Mouse (Mus musculus) urinary bladder, postnatal 4 days (tissue): ENCODE measurements around the gene Golga7b.

Source experiments
- DNase-seq, 2 experiments: peaks; one replicate each; pipeline ENCODE4 v3.0.0; 2021 to 2022; ENCODE audit warnings: low spot score in 2 of 2

Golga7b gene

DNA sequence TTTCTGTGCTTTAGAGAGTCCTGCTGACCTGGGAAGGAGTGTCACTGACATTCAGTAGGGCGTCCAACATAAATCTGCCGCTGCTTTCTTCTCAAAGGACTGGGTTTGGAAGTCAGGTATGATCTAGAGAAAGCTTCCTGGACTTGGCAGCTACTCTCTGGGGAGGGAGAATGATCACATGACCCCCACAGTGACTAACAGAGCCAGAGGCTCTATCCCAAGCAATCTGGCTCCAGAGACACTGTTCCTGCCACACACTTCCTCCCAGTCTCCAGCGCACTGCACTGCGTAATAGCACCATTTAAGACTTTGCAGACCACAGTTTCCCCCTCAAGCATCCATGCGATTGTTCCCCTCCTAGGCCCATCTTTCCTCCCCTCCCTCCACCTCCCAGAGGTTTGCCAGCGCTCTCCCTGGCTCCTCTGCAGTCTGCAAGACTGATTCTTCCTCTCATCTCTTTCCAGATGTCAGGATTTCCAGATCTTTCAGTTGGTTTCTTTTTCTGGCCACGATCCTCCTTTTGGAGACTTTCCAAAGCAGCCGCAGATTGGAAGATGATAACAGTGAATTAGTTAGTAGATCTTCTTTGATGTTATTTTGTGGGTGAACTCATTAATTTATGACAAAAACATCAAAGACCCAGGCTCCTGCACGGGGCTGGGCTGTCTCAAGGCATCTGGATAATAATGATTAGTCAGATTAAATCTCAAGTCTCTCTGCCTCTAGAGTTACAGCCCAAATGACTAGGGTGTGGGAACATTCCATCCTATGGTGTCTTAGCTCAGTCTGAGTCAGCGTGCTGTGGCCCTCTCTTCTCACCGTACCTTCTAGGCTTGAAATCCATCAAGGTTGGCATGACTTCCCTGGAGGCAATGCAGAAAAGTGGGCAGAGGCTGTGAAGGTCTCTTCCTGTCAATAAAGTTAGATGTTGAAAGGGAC lies 2.9 kb downstream of the Golga7b start:
- no peak for DNase-seq

DNA sequence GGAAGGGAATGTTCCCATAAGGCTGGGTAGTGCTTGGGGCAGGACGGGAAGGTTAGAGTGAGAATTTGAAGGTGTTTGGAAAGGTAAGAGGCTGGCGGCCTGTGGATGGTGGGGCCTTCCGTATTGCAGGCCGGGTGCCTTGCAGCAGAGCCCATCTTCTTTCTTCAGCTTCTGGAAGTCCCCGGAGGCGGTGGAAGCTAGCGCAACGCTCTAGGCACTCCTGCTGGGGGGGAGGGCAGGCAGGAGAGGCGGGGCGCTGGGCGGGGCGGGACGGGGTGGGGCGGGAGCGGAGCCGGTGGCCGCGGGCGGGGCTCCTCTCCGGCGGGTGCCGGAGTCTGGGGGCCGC lies 8.0 kb downstream of the Golga7b start:
- DNase-seq: no peak

DNA sequence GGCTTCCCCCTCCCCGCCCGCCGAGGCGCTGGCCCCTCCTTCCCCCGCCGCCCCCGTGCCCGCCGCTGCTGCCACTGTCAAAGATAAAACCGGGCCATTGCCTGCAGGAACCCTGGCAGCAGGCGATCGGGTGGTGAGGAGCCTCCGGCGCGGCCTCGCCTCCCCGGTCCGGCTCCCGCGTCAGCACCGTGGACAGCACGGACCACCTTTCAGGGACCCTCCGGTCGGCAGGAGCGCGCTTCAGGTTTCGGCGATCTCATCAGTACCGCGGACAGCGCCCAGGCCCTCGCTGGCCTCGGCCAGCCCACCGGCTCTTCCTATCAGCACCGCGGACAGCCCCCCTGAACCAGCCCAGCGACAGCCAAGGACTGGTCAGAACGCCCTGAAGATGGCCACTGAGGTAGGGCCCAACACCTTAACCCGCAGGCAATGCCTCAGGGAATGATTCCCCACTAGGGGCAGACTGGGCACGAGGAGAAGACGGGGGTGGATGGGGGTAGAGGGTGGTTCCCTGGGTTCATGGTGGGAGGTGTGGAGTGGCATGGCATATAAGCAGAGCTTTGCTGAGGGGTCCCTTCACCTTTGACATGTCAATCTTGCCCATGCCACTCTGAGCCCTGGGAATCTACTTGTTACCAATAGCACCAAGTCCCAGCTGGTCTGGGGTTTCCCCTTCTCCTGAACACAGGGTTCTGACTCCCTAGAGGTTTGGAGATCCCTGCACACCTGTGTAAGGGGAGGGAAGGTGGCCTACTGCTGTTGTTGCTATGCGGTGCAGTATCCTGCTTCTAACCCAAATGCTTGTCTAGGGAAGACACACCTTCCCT lies 8.6 kb downstream of the Golga7b start:
- peak; percentile 83 to 91 for DNase-seq

DNA sequence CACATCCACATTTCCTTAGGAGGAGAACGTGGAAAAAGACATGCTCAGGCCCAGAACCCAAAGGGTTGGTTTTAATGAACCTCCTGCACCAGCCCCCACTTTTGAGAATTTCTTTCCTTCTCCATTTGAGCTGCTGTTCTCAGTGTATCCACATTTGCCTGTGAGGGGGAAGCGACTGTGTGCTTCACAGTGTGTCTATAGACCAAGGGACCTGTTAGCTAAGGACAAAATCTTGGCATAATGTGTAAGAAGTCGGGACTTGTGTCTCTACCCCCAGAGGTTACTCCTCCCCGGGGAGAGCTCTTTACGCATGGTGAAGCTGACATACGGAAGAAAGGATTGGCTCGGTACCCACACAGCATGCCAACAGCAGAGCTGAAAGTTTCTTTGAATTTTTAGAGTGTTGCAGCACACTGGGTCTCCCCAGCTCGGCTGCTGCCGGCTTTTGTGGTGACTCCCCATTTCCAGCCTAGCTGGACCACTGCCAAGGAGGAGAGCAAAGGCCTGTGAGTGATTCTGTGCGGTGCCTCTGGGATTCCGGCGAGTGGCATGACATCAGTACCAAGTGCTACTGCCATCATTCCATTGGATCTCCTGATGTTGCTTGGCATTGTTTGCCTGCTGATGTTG lies 9.4 kb downstream of the Golga7b start:
- DNase-seq: no peak

DNA sequence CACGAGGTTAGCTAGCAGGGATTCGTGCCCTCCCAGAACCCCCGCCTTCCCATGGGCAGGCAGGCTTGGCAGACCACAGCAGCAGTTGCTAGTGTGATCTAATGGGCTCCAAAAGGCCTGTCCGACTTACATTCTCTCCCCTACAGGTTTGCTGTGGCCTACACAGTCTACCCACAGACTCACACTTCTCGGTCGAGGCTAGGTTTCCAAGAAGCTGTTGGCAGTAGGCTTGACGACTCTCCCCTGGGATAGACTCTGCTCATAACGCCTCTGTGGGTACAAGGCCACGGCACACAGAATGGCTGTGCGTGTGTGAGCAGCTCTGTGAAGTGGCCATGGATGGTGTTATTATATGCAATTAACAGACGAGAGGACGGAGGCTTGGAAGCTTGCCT lies 9.9 kb downstream of the Golga7b start:
- no peak for DNase-seq

DNA sequence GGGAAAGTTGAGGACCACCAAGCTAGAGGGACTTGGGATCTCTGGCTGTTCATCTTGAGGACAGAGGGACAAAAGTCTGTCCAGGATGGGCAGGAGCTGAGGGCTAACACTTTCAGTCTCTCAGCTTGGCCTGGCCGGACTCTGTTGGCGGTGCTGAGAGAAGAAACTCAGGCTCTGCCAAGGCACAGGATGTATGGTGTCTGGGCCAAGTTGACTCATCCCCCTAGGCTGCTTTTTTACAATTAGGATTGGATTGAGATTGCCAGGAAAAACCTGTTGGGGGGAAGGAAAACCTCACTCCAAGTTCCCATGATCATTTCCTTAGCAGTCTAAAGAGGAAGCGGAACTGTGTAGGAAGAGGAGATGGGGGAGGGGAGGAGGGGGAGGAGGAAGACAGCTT lies 10.7 kb downstream of the Golga7b start:
- DNase-seq: no peak

DNA sequence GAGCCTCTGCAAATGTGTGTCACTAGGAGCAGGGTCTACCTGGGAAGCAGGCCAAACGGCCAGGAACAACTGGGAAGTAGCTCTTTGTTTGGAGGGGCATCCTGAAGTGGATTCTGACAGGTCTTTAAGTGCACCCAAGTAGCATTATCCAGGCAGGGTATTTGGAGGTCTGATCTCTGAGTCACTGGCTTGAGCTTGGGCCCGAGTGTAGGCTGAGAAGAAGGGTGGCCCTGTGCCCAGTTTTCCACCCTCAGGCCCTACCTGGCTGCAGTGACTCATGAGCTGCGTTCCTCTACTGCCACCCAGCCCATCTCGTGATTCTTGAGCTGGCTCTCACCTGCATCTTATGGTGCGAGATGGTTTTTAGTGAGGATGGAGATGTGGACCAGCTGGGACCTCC lies 11.2 kb downstream of the Golga7b start:
- DNase-seq: no peak

DNA sequence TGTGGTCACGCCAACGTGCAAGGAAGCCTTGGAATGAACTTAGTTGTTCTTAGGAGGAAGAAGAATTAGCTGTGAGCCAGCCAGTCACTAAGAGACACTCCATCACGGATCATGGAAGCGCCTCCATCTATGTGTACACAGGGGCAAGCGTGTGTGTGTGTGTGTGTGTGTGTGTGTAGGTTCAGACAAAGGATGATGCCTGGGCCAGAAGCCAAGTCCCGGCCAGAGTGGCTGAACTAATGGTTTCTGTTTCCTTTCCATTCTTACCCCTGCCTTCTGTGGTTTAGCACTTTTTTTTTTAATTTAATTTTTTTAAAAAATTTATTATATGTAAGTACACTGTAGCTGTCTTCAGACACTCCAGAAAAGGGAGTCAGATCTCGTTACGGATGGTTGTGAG lies 13.1 kb downstream of the Golga7b start:
- no peak for DNase-seq

DNA sequence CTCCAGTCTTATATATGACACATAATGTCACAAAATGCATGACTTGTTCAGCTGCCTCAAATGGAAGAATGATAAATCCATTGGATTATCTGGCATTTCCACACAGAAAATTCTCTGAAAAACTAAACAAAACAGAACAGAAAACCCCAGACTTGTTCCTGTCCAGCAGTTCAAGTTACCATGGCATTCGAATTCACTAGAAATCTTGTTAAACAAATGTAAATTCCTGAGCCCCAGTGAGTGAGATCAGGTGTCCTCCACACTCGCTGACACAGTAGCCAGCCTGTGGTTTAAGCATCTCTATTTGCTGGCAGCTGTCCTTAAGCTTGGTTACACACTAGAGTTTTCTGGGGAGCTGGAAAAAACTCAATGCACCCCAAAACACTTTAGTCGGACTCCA lies 16.1 kb downstream of the Golga7b start:
- no peak for DNase-seq

DNA sequence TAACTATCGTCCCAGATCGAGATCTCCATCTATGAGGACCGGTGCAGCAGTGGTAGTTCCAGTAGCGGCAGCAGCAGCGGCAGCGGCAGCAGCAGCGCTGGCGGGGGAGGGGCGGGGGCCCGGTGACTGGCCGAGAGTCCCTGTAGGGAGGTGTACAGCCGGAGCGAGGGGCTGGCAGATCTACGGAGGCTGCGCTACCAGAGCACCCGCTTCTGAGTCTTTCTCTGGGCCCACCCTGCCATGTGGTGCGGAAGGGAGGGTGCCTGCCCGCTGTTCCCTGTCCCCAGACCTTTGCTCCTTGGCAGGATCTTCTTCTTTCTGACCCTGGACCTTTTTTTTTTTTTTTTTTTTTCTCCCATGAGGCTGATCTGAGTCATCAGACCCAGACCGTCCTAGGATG lies 21.0 kb downstream of the Golga7b start:
- no peak for DNase-seq

DNA sequence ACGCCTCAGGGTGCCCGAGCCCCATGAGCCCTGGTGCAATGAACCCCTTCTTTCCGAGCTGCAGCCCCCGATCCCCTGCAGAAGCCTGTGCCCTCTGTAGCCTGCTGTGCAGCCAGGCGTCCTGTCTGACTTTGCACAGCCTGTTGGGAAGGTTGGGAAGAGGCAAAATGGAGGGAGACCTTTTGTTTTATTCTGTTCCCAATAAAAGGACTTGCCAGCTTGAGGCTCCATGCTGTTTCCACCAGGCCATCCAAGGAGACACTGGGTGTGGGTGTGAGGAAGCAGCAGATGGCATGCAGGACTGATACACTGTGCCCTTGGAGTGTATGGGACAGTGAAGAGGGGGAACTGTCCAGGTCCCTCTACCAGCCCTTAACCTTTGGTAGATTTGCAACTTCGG lies 22.7 kb downstream of the Golga7b start:
- DNase-seq: no peak

DNA sequence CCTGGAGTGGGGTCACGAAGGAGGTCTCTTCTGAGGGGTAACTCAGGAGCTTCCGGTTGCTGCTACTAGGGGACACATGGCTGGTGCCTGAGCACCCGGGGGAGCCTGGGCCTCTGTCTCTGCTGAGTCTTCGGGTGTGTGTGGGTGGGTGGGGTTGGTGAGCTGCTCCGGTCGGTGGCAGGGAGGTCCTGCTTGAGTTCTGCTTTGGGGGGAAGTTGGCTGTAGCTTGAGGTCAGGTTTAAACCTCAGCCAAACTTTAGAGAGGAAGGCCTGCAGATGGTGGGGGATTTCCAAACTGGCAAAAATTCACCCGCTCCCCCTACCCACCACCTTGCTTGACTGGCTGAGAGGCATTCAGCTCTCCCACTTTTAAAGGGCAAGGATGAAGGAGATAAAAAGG lies 23.8 kb downstream of the Golga7b start:
- no peak for DNase-seq

DNA sequence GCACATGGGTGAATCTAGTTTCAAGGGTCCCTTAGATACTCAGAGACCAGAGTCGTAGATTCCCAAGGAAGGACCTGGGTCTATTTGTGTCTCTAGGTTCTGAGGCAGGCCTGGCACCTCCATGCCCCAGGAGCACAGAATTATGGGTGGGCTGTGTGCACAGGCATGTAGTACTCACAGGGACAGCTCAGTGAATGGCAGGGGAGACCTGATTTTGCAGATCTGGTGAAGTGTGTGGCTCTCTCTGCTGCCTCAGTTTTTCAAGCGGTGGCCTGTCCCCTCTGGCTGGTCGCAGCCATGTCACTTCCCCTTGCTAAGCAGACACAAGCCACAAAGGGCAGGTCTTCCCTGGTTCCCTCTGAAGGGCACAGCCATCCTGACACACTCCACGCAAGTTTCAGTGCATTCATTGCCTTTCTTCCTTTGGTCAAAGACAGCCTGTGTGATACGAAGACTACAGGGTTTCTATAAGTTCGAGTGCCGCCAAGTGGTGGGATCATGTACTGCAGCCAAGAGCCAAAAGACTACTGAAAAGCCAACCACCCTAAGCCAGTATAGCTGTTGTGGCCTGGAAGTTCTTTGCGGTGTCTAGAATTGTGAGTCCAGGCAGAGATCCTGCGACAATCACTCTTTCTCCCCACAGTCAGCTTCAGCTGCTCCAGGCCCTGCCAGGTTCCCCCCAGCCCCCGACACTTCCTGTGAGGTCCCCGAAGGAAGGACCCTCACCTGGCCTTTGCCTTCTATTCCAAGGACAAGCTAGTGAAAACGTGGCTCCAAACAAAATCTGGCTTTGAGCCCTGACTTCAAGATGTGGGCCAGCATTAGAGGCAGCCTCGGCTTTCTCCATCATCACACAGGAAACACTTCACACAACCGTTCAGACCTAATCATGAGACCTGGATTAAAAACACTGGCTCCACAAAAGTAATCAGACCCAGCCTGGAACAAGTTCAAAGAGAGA lies 24.9 kb downstream of the Golga7b start:
- DNase-seq: peak; percentile 41 to 77

DNA sequence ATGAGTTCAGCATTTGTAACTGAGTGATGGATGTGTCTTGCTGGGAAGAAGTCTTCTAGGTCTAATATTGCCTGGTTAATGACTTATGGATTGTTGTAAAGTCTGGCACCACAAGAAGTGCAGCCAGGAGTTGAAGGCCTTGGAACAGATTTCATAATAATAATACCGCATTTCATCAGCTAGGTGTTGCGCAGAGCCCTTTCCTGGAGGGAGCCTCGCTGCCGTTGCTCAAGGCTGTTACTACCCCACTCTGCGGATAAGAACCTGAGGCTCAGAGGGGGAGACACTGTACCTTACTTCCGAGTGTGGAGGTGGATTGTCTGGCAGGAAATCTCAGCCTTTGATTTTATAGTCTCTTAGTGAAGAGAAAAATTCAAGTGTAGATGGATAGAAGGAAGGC lies 29.9 kb downstream of the Golga7b start:
- DNase-seq: no peak

DNA sequence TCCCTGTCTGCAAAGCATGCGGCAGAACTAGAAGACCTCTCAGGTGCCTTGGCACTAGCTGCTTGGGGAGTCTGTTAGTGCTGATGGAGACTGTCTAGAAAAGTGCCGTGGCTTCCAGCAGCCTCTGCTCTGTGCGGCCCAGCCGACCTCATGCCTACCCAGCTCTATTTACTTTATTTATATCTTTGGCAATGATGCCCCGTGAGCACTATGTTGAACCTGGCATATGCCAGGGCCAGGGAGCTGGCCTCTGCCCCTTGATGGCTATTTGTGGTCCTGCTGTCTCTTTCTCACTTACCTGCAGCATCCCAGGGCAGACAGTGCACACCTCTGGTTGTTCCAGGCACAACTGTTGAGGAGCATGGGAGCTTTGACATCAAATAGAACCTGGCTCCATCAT lies 31.1 kb downstream of the Golga7b start:
- DNase-seq: no peak

DNA sequence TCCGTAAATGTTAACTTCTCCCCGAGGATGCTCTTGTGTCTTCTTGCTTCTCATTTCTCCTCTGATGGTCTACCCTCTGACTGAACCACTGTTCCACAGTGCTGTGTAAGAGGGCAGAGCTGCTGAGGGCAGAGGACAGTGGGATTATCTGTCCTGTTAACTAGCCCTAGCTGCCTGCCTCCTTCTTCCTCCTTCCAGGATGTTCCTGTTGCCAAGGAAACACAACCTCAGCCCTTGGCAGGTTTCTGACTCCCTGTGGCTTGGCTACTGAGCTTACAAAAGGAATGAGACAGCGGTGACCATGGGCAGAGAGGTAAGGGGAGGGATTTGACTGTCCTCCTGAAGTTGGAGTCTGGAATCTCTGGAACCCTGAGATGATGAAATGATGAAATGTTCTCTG lies 32.2 kb downstream of the Golga7b start:
- DNase-seq: no peak

DNA sequence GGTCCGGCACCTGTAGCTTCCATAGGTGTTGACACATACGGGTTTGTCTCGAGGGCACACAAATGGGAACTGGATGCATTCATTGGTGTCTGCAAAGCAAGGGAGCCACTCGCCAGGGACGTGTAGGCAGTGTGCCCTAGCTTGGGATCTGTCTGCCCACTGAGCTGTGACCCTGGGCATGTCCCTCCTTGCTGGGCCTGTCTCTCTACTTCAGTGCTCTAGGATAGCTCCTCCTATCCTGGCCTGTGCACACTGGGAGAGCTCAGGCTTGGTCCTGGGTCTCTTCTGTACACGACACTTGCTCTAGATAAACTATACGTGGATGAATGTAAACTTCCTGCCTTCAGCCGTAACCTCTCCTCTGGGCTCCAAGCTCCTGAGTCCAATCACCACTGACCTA lies 36.8 kb downstream of the Golga7b start:
- DNase-seq: no peak

DNA sequence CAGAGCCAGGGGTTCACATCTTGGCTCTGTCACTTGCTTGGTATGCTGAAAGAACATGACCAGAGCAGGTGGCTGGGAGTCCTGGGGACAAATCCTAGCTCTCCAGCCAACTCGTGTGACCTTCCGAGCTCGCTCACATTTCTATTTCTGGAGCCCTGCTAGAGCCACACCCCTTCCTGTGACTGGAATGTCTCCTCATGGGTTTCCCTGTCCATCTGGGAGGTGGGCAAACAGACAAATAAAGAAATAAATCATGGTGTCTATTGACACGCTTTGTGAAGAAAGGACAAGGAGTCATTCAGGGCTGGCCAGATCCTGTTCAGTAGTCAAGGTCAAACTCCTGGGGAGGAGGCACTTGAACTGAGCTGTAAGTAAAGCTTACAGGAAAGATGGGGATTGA lies 41.0 kb downstream of the Golga7b start:
- no peak for DNase-seq

DNA sequence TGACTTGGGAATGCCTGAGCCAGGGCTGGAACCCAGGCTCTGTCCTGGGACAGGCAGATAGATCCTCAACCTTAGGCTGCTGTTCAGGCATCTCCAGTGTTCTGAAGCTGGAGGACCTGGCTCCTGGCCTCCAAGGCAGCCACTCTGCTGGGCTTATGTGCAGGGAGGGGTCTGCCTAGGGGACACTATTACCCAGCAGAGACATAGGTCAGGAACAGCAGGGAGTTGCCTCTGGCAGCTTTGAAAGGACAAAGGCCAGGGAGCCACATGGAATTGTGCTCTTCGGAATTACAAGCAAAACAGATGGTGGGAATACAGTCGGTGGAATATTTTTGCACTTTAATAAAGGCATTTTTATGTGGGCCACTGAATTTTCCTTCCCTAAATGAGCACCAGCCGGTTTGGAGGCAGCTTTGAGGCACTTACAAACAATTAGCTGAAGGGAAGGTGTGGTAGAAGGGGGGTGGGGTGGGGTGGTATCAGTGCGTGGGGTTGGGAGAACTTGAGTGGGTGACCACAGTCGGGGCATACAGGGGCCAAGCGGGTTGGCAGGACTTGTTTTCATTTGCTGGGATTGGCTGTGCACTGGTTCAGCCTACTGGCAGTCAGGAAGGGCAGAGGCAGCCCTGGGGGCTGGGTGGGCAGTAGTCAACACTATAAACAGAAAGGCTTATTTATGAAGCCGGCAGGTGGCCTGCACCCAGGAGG lies 43.7 kb downstream of the Golga7b start:
- no peak for DNase-seq

DNA sequence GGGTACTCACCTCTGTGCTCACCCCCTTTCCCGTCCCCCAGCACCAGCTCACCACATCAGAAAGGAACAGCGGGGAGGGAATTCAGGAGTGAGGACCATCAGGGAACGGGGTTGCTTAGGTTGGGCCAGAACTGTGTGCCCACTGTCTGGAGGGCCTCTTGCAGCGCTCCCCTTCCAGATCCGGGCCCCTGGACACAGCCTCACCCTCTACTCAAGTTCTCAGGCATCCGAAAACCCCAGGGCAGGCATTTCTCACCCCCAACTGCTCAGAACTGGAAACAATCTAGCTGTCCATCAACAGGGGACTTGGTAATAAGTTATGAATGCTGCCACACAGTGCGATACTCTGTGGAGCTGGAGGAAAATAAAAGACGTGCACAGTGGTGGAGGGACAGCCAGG lies 44.7 kb downstream of the Golga7b start:
- DNase-seq: no peak

DNA sequence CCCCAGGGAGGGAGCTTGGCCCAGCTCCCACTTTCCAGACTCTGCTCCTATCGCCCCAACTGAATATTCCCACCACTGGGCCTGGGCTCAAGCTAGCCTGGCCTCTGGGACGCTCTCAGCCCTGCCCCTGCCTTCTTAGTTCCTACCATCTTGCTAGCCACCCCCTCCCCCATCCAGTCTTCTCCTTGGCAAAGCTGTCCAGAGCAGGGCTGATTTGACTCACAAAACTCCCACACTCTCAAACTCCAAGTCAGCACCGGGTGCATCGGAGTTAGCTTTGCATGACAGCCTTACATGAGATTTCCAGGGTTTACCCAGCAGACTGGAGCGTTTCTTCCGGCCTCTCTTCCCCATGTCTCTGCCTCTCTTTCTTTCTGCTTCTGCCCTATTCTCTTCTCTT lies 45.8 kb downstream of the Golga7b start:
- no peak for DNase-seq
